Mouse (Mus musculus) CH12.LX (cell line): ENCODE data around the gene Hpca. TPM values are rescaled to one million over a fixed set of nuclear protein-coding genes. Genes with fewer than 3 reads are reported as not detected.
A peak's percentile ranks its signal among the peaks of the same experiment; 100 is the strongest.

ENCODE experiments used
- DNase-seq: peaks from one replicate; pipeline ENCODE4 v3.0.0-alpha.2; 2013; ENCODE audit errors: extremely low read depth
- H3K27ac ChIP-seq: 2 replicates; pipeline ENCODE4 v1.5.1; 2012; ENCODE audit warnings: low read depth, mild to moderate bottlenecking, control low read depth, moderate library complexity; ENCODE audit not compliant: insufficient read depth
- H3K27me3 ChIP-seq: replicated peaks from 2 replicates; pipeline ENCODE3; 2012; ENCODE audit warnings: inconsistent platforms
- H3K36me3 ChIP-seq, 2 experiments: replicated peaks in 1 of 2; 2 replicates each; pipeline versions ENCODE3 to v1.6.1; 2012; ENCODE audit warnings: inconsistent platforms in 1 of 2, low read length in 1 of 2, mild to moderate bottlenecking in 1 of 2, mixed read lengths in 1 of 2, moderate library complexity in 1 of 2; ENCODE audit not compliant: control insufficient read depth in 1 of 2, insufficient read depth in 1 of 2
- H3K4me1 ChIP-seq, 2 experiments: 2 replicates each; pipeline ENCODE4 v1.6.1; 2012; ENCODE audit warnings: inconsistent platforms in 1 of 2, moderate library complexity in 1 of 2; ENCODE audit not compliant: insufficient read depth in 2 of 2, control insufficient read depth in 1 of 2
- H3K4me2 ChIP-seq: 2 replicates; pipeline ENCODE4 v1.6.1; 2012; ENCODE audit warnings: low read depth, mild to moderate bottlenecking, control low read depth; ENCODE audit not compliant: poor library complexity, insufficient read depth, severe bottlenecking
- H3K4me3 ChIP-seq, 3 experiments: fragments of 150-350 bp in 1 of 3; sonication (generic) in 1 of 3; replicated peaks in 1 of 3; 2 replicates each; pipeline versions ENCODE3 to v1.5.1; 2011 to 2012; ENCODE audit warnings: low read depth in 2 of 3, low read length in 2 of 3, mild to moderate bottlenecking in 2 of 3, moderate library complexity in 2 of 3, control low read depth in 1 of 3, improper control_type of control experiment in 1 of 3, inconsistent platforms in 1 of 3, mixed read lengths in 1 of 3; ENCODE audit not compliant: poor library complexity in 1 of 3
- H3K79me2 ChIP-seq: replicated peaks from 2 replicates; pipeline ENCODE4 v1.6.1; 2012; ENCODE audit warnings: mild to moderate bottlenecking, moderate library complexity; ENCODE audit not compliant: control insufficient read depth, poor library complexity, insufficient read depth, severe bottlenecking; ENCODE audit errors: extremely low read depth
- H3K9ac ChIP-seq: 2 replicates; pipeline ENCODE4 v1.6.1; 2012; ENCODE audit warnings: low read depth, mild to moderate bottlenecking, control low read depth, moderate library complexity; ENCODE audit not compliant: insufficient read depth
- H3K9me3 ChIP-seq: replicated peaks from 2 replicates; pipeline ENCODE3; 2012; ENCODE audit warnings: low read length, inconsistent platforms, mixed read lengths
- BHLHE40 ChIP-seq: IDR thresholded peaks from 2 replicates; pipeline ENCODE4 v1.6.1; 2011; ENCODE audit warnings: mild to moderate bottlenecking, low read depth, low read length, improper control_type of control experiment
- CHD1 ChIP-seq: IDR thresholded peaks from 2 replicates; pipeline ENCODE4 v1.6.1; 2012; ENCODE audit warnings: low read depth, low read length, improper control_type of control experiment, inconsistent platforms
- CHD2 ChIP-seq: IDR thresholded peaks from 2 replicates; pipeline ENCODE4 v1.6.1; 2011; ENCODE audit warnings: low read length, improper control_type of control experiment
- CTCF ChIP-seq, 2 experiments: IDR thresholded peaks in 1 of 2; conservative IDR thresholded peaks in 1 of 2; 2 replicates each; pipeline ENCODE4 v1.5.1; 2011 to 2012; ENCODE audit warnings: low read depth in 2 of 2, low read length in 2 of 2, improper control_type of control experiment in 1 of 2, inconsistent platforms in 1 of 2, mild to moderate bottlenecking in 1 of 2, moderate library complexity in 1 of 2
- E2F4 ChIP-seq: IDR thresholded peaks from 2 replicates; pipeline ENCODE4 v1.6.1; 2011; ENCODE audit warnings: low read depth, low read length, improper control_type of control experiment; ENCODE audit not compliant: insufficient replicate concordance
- ELF1 ChIP-seq: IDR thresholded peaks from 2 replicates; pipeline ENCODE4 v1.6.1; 2014; ENCODE audit warnings: low read depth, mild to moderate bottlenecking, inconsistent platforms, low read length, improper control_type of control experiment
- EP300 ChIP-seq: IDR thresholded peaks from 2 replicates; pipeline ENCODE4 v1.6.1; 2011; ENCODE audit warnings: low read length, improper control_type of control experiment
- ETS1 ChIP-seq: conservative IDR thresholded peaks from 2 replicates; pipeline ENCODE4 v1.6.1; 2012; ENCODE audit warnings: low read depth, mild to moderate bottlenecking, inconsistent platforms, low read length, improper control_type of control experiment, moderate library complexity
- HCFC1 ChIP-seq: IDR thresholded peaks from 2 replicates; pipeline ENCODE4 v1.6.1; 2012; ENCODE audit warnings: low read depth, mild to moderate bottlenecking, inconsistent platforms, low read length, improper control_type of control experiment
- JUN ChIP-seq: IDR thresholded peaks from 2 replicates; pipeline ENCODE4 v1.6.1; 2011; ENCODE audit warnings: low read depth, mild to moderate bottlenecking, low read length, improper control_type of control experiment, moderate library complexity; ENCODE audit not compliant: insufficient read depth
- KAT2A ChIP-seq: IDR thresholded peaks from 2 replicates; pipeline ENCODE4 v1.6.1; 2012; ENCODE audit warnings: low read length, improper control_type of control experiment, inconsistent platforms; ENCODE audit not compliant: insufficient replicate concordance
- MAFK ChIP-seq: IDR thresholded peaks from 2 replicates; pipeline ENCODE4 v1.6.1; 2011; ENCODE audit warnings: low read length, improper control_type of control experiment; ENCODE audit not compliant: insufficient replicate concordance
- MAZ ChIP-seq: IDR thresholded peaks from 2 replicates; pipeline ENCODE4 v1.6.1; 2012; ENCODE audit warnings: low read depth, mild to moderate bottlenecking, inconsistent platforms, low read length, improper control_type of control experiment, moderate library complexity
- MEF2A ChIP-seq: IDR thresholded peaks from 2 replicates; pipeline ENCODE4 v1.6.1; 2014; ENCODE audit warnings: low read depth, mild to moderate bottlenecking, inconsistent platforms, low read length, improper control_type of control experiment, borderline replicate concordance
- MXI1 ChIP-seq: IDR thresholded peaks from 2 replicates; pipeline ENCODE4 v1.6.1; 2011; ENCODE audit warnings: mild to moderate bottlenecking, low read depth, low read length, improper control_type of control experiment
- NRF1 ChIP-seq: IDR thresholded peaks from 2 replicates; pipeline ENCODE4 v1.6.1; 2014; ENCODE audit warnings: low read depth, mild to moderate bottlenecking, inconsistent platforms, low read length, improper control_type of control experiment, moderate library complexity
- PAX5 ChIP-seq: IDR thresholded peaks from 2 replicates; pipeline ENCODE4 v1.6.1; 2012; ENCODE audit warnings: low read length, inconsistent platforms, mixed read lengths
- POLR2AphosphoS2 ChIP-seq: IDR thresholded peaks from 2 replicates; pipeline ENCODE4 v1.6.1; 2011; ENCODE audit warnings: low read depth, low read length, improper control_type of control experiment
- RAD21 ChIP-seq: IDR thresholded peaks from 2 replicates; pipeline ENCODE4 v1.6.1; 2011; ENCODE audit warnings: low read depth, mild to moderate bottlenecking, low read length, improper control_type of control experiment, moderate library complexity
- RCOR1 ChIP-seq: conservative IDR thresholded peaks from 2 replicates; pipeline ENCODE4 v1.6.1; 2012; ENCODE audit warnings: low read depth, mild to moderate bottlenecking, inconsistent platforms, low read length, improper control_type of control experiment
- SMC3 ChIP-seq: IDR thresholded peaks from 2 replicates; pipeline ENCODE4 v1.6.1; 2011; ENCODE audit warnings: low read depth, low read length, improper control_type of control experiment
- TCF12 ChIP-seq: IDR thresholded peaks from 2 replicates; pipeline ENCODE4 v1.6.1; 2014; ENCODE audit warnings: low read depth, mild to moderate bottlenecking, inconsistent platforms, low read length, improper control_type of control experiment
- UBTF ChIP-seq: IDR thresholded peaks from 2 replicates; pipeline ENCODE4 v1.6.1; 2012; ENCODE audit warnings: low read depth, mild to moderate bottlenecking, inconsistent platforms, low read length, improper control_type of control experiment, moderate library complexity
- ZKSCAN1 ChIP-seq: IDR thresholded peaks from 2 replicates; pipeline ENCODE4 v1.6.1; 2012; ENCODE audit warnings: low read depth, inconsistent platforms, low read length, improper control_type of control experiment, borderline replicate concordance
- ZMIZ1 ChIP-seq: IDR thresholded peaks from 2 replicates; pipeline ENCODE4 v1.6.1; 2012; ENCODE audit warnings: low read depth, mild to moderate bottlenecking, inconsistent platforms, low read length, improper control_type of control experiment
- ZNF384 ChIP-seq: IDR thresholded peaks from 2 replicates; pipeline ENCODE4 v1.6.1; 2012; ENCODE audit warnings: low read depth, low read length, improper control_type of control experiment, inconsistent platforms
- dilution Hi-C: fragments of 300-500 bp; cut with MboI; formaldehyde crosslinking; loops from 2 replicates; pipeline ENCODE4 v1.14.3; 2020; ENCODE audit warnings: low sequenced_read_pairs; ENCODE audit not compliant: extremely low pct_unique_long_range_greater_than_20kb, extremely low pct_ligation_motif_present
- in situ Hi-C: fragments of 300-500 bp; cut with MboI; formaldehyde crosslinking; loops from 3 replicates; pipeline ENCODE4 v1.14.3; 2019; ENCODE audit warnings: low sequenced_read_pairs, low pct_ligation_motif_present, low pct_unique_long_range_greater_than_20kb, mixed read lengths
- polyA plus RNA-seq: library from polyadenylated mRNA; unstranded; fragments of >175 nt; gene quantifications from 2 replicates; pipeline ENCODE4 v1.2.1, GENCODE M21; 2012; ENCODE audit warnings: low read depth; ENCODE audit not compliant: insufficient read length
- total RNA-seq, 2 experiments: library from RNA; depleted of rRNA; stranded (reverse); fragments of 300-350 nt in 1 of 2; fragments of >200 nt in 1 of 2; gene quantifications; 2 replicates each; pipeline ENCODE4 v1.2.3; 2012 to 2014

Gene Hpca
- total and polyA plus RNA-seq, 3 experiments: 1.3 to 28.5 (median 2.9) TPM

DNA sequence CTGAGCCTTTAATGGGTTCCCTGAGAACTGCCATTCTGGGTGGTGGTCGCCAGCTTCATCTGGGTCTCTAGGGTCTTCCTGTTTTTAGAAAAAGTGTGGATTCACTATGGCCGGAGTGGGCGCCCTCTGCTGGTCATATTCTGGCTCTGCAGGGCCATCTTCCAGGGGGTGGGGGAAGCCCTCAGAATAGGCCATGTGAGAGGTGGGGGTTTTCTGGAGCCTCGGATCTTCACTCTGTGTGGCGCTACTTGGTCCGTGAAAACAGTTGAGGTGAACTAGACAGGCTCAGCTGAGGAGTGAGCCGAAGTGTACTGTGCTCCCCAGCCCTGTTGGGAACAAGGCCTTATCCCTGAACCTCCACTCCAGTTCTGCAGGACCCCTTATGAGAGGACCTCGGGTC is 8.3 kb upstream of the Hpca start:
- peak overlapping the region; percentile 29 for H3K27ac ChIP-seq
- in situ Hi-C loops: loop anchor here (10.0 kb wide), 2 partner anchors 55 to 325 kb away; partner anchors contain the start of genes S100pbp and Yars
- no peaks in the 10 kb centered on the region for H3K9me3 ChIP-seq
- TF ChIP-seq ZKSCAN1: no peak
- TF ChIP-seq ZMIZ1: no peak
- TF ChIP-seq TCF12: no peak
- TF ChIP-seq JUN: no peak
- TF ChIP-seq POLR2AphosphoS2: no peak
- no peak for TF ChIP-seq CHD1
- TF ChIP-seq MAFK: no peak
- no peak for TF ChIP-seq UBTF
- no peak for TF ChIP-seq MEF2A
- TF ChIP-seq KAT2A: no peak
- TF ChIP-seq ETS1: no peak
- peak; percentile 49; the same call in 1 of the 2 replicates for TF ChIP-seq MAZ
- TF ChIP-seq EP300: no peak
- TF ChIP-seq NRF1: no peak
- TF ChIP-seq SMC3: peak; percentile 37; the same call in 1 of the 2 replicates
- peak; percentile 34 to 69 for TF ChIP-seq CTCF (conservative IDR thresholded peaks at IDR 0.05 in 1 of 2, IDR thresholded peaks at IDR 0.05 in 1 of 2; ENCODE audit: low read depth in 2 of 2, low read length in 2 of 2)
- TF ChIP-seq BHLHE40: no peak
- TF ChIP-seq RCOR1: no peak
- TF ChIP-seq ZNF384: 0 out of 2 replicates have a peak, but pooled peaks have one; percentile 32
- peak; percentile 56 for TF ChIP-seq ELF1
- no peak for TF ChIP-seq HCFC1
- no peak for TF ChIP-seq PAX5
- TF ChIP-seq RAD21: peak; percentile 7
- no peak for TF ChIP-seq E2F4
- TF ChIP-seq CHD2: no peak
- TF ChIP-seq MXI1: no peak
- H3K79me2 ChIP-seq: no peaks in the 10 kb centered on the region
- H3K4me1 ChIP-seq: peaks cover 12 to 25% of the 10 kb centered on the region in 2 experiments
- peak overlapping the region; percentile 55 for H3K4me2 ChIP-seq
- H3K36me3 ChIP-seq: no peaks in the 10 kb centered on the region
- H3K27me3 ChIP-seq: peaks cover 50% of the 10 kb centered on the region
- peak overlapping the region; percentile 22 to 52 (median 47) for H3K4me3 ChIP-seq
- dilution Hi-C loops: no loop called here
- DNase-seq: peak; percentile 56
- H3K9ac ChIP-seq: peak overlapping the region; percentile 47
